Mouse (Mus musculus) Muller cell, postnatal 12 days (primary cell): ENCODE results near the gene Col1a2.
A peak's percentile ranks its signal among the peaks of the same experiment; 100 is the strongest.

Source experiments
- DNase-seq: peaks from one replicate; pipeline ENCODE4 v3.0.0-alpha.2; 2015; ENCODE audit errors: inconsistent ontology term

Gene Col1a2

GRCm38 (mm10) chr6:4521031-4521430 lies 16.4 kb downstream of the Col1a2 start:
- no peak for DNase-seq

- DNase-seq = no peak
Measured at GRCm38 (mm10) chr6:4528439-4528838, 23.8 kb downstream of the Col1a2 start.

GRCm38 (mm10) chr6:4530986-4531385 lies 26.4 kb downstream of the Col1a2 start:
- no peak for DNase-seq

GRCm38 (mm10) chr6:4532898-4533297 lies 28.3 kb downstream of the Col1a2 start:
- peak; percentile 63 for DNase-seq

GRCm38 (mm10) chr6:4534462-4535079 lies 30.0 kb downstream of the Col1a2 start:
- DNase-seq = no peak

- no peak for DNase-seq
Measured at GRCm38 (mm10) chr6:4541926-4542715, 37.5 kb downstream of the Col1a2 start.

- DNase-seq = no peak
Measured at GRCm38 (mm10) chr6:4544554-4544953, 39.9 kb downstream of the Col1a2 start.

- peak; percentile 30 for DNase-seq
Measured at GRCm38 (mm10) chr6:4545727-4546126, 41.1 kb downstream of the Col1a2 start.

GRCm38 (mm10) chr6:4548894-4549293 lies 44.3 kb downstream of the Col1a2 start:
- no peak for DNase-seq

GRCm38 (mm10) chr6:4549846-4550548 lies 45.4 kb downstream of the Col1a2 start:
- DNase-seq = no peak

- no peak for DNase-seq
Measured at GRCm38 (mm10) chr6:4550549-4550915, 45.9 kb downstream of the Col1a2 start.

- DNase-seq = no peak
Measured at GRCm38 (mm10) chr6:4555366-4555765, 50.8 kb downstream of the Col1a2 start.

- no peak for DNase-seq
Measured at GRCm38 (mm10) chr6:4557086-4557485, 52.5 kb downstream of the Col1a2 start.

- peak; percentile 45 for DNase-seq
Measured at GRCm38 (mm10) chr6:4557678-4558077, 53.1 kb downstream of the Col1a2 start.

GRCm38 (mm10) chr6:4561156-4561555 lies 56.5 kb downstream of the Col1a2 start:
- no peak for DNase-seq

- DNase-seq = no peak
Measured at GRCm38 (mm10) chr6:4561621-4562020, 57.0 kb downstream of the Col1a2 start.

- DNase-seq = no peak
Measured at GRCm38 (mm10) chr6:4562401-4562800, 57.8 kb downstream of the Col1a2 start.

GRCm38 (mm10) chr6:4563477-4563876 lies 58.9 kb downstream of the Col1a2 start:
- no peak for DNase-seq

GRCm38 (mm10) chr6:4570412-4570811 lies 65.8 kb downstream of the Col1a2 start:
- no peak for DNase-seq

GRCm38 (mm10) chr6:4577756-4578155 lies 73.1 kb downstream of the Col1a2 start:
- DNase-seq = no peak

- no peak for DNase-seq
Measured at GRCm38 (mm10) chr6:4578343-4578742, 73.7 kb downstream of the Col1a2 start.

GRCm38 (mm10) chr6:4579620-4580019 lies 75.0 kb downstream of the Col1a2 start:
- DNase-seq = no peak

- no peak for DNase-seq
Measured at GRCm38 (mm10) chr6:4583485-4583884, 78.9 kb downstream of the Col1a2 start.
